Mouse (Mus musculus): Measurements from ENCODE around the gene Adamts1. TPM values are rescaled to one million over a fixed set of nuclear protein-coding genes. Genes with fewer than 3 reads are reported as not detected.

The Adamts1 gene
- polyA plus RNA-seq, 1 experiment from 2014 or later, result 52.0 TPM

DNA sequence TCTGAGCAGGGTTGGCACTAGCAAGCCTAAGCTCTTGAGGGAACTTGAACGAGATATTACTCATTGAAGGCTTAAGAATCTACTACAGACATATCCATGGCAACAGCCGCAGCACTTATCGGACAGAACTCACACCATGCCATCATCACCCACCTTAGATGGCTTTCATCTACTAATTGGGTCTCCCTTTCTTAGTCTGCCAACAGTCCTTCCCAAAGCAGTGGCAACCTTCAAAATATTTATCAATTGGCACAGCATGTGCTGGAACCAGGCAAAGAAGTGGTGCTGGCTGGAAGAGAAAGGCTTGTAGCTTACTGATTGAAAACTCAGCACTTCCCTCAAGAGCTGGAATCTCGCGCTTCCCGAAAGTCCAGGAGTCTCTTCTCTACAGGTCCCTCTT, 37.7 kb downstream of the Adamts1 start:
- ATAC-seq (ENCODE audit: extremely low read depth, insufficient number of reproducible peaks, low FRiP score, low TSS enrichment), result no peak
- H3K4me2 ChIP-seq, result 0 out of 2 replicates have a peak overlapping the region, but pooled peaks have one; percentile 2
- no peaks in the 10 kb centered on the region for H3K9me3 ChIP-seq
- H3K4me1 ChIP-seq, result peaks cover 34% of the 10 kb centered on the region
- H3K36me3 ChIP-seq, result no peaks in the 10 kb centered on the region
- no peak overlapping the region for H3K4me3 ChIP-seq
- WGBS, result 35% methylated on average over 6 of the region's 6 CpGs
- H3K27me3 ChIP-seq (replicated peaks), result no peaks in the 10 kb centered on the region
- no peak overlapping the region for H3K9ac ChIP-seq
- H3K27ac ChIP-seq (replicated peaks), result no peak overlapping the region

DNA sequence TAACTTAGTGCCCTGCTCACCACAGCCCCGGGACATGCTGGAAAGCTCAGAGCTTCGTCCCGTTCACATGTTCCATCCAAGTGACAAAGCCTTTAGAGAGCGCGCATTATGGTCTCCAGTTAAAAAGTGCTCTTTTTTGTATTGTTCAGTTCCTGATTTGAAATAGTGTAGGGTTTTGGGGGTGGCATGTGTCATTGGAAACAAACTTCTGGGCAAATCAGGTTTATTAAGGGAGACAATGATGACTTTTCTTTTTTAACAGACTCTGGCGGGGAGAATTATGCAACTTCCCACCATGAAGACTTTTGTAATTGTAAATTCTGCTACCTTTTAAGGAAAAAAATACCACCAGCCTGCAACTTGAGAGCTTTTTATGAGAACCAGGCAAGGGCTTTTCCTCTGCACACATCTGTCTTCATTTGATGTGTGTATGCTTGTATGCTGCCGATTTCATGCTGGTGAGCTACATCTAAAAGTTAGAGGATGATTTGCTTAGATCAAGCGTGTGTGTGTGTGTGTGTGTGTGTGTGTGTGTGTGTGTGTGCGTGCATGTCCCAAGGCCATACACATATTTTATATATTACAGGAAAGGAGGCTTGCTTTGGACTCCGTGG, 40.8 kb downstream of the Adamts1 start:
- H3K4me1 ChIP-seq, result peaks cover 38% of the 10 kb centered on the region
- ATAC-seq (ENCODE audit: extremely low read depth, insufficient number of reproducible peaks, low FRiP score, low TSS enrichment), result no peak
- H3K27ac ChIP-seq (replicated peaks), result no peak overlapping the region
- H3K36me3 ChIP-seq, result no peaks in the 10 kb centered on the region
- no peak overlapping the region for H3K4me3 ChIP-seq
- 75% methylated on average over 10 of the region's 10 CpGs for WGBS
- no peaks in the 10 kb centered on the region for H3K9me3 ChIP-seq
- H3K9ac ChIP-seq, result no peak overlapping the region
- H3K27me3 ChIP-seq (replicated peaks), result no peaks in the 10 kb centered on the region
- H3K4me2 ChIP-seq, result no peak overlapping the region

DNA sequence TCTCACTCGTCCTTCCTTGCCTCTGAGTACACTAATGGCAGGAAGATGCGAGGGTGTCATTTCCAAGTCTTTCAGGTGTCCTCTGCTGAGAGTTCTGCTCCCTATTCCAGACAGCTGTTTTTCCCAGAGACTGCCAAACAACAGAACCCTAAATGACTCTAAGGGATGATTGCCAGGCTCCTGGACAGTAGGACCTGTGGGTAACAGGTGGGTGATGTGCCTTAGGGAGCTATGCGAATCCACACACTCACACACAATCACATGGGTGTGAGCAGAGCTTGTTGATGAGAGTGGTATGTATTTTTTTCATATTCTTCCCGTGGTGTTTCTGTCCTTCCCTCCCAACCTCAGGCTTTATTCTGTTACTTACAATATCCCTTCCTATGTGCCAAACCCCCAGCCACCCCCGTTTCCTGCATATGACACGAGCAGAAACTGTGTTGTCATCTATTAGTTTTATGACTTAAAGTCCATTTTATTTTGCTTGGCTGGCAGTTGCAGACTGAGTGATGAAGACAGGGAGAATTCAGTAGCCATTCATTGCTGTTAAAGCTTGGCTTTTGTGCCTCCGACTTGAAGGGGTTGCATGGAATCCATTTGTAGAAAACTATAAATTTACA, 41.8 kb downstream of the Adamts1 start:
- Histone ChIP-seq H3K27me3 (replicated peaks) (no peaks in the 10 kb centered on the region), H3K4me2 (no peak overlapping the region), H3K27ac (replicated peaks) (no peak overlapping the region), H3K9ac (no peak overlapping the region), H3K4me1 (peaks cover 40% of the 10 kb centered on the region), H3K4me3 (no peak overlapping the region), H3K9me3 (no peaks in the 10 kb centered on the region), H3K36me3 (no peaks in the 10 kb centered on the region)
- WGBS, result 65% methylated on average over 7 of the region's 7 CpGs
- ATAC-seq (ENCODE audit: extremely low read depth, insufficient number of reproducible peaks, low FRiP score, low TSS enrichment), result no peak

DNA sequence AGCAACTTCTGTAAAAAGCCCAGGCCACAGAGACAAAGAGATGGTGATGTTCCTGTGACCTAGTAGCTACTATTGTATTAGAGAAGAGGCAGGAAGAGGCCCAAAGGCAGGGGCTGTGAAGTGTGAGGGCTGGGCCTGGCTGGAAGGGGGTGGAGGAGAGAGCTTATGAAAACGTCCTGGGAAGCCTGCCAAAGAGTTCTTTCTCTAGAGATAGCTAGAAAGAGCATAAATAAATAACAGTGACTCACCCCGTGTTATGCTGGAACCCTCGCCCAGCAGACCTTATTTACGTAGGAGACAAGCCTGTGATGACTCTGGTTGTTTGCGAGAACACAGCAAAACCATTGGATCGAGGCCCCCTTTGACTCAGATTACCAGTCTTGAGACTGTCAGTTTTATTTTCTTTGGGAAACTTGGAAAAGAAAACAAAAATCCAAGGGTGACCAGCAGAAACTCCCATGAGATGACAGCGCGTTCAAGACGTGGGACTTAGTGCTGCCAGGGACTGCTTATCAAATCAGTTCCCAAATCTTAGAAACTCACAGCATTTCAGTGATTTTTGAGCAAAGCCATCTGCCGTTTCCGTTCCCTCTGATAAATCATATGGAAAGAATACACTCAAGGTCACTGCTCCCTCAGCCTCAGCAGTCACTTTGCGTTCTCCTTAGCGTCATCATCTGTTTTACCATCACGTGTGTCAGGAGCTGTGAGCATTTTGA, 46.7 kb downstream of the Adamts1 start:
- WGBS, result 21% methylated on average over 14 of the region's 14 CpGs
- peak overlapping the region; percentile 16; the same call in 1 of the 2 replicates for H3K9ac ChIP-seq

DNA sequence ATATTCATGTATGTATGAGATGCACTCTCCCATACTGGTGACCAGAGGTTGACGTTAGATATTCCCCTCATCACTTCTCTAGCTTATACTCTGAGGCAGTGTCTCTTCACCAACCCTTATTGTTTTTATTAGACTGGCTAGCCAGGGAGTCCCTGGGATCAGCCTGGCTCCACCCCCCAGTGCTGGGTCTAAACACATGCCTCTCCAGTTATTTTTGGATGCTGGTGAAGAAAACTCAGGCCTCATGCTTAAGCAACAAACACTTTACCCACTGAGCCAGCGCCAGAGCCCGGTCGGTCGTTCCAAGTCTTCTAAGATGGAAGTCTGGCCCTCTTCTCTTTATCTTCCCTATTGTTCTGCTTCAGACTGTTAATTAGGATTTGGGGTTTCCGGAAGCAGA, 53.6 kb downstream of the Adamts1 start:
- no peak overlapping the region for H3K4me3 ChIP-seq
- no peaks in the 10 kb centered on the region for H3K36me3 ChIP-seq
- ATAC-seq (ENCODE audit: extremely low read depth, insufficient number of reproducible peaks, low FRiP score, low TSS enrichment), result no peak
- no peaks in the 10 kb centered on the region for H3K9me3 ChIP-seq
- WGBS, result 37% methylated on average over 6 of the region's 6 CpGs
- no peaks in the 10 kb centered on the region for H3K27me3 ChIP-seq (replicated peaks)
- peak overlapping the region; percentile 80 for H3K27ac ChIP-seq (replicated peaks)
- peaks cover 47% of the 10 kb centered on the region for H3K4me1 ChIP-seq
- no peak overlapping the region for H3K9ac ChIP-seq
- no peak overlapping the region for H3K4me2 ChIP-seq

More for the DNA sequence above, 46.7 kb downstream of the Adamts1 start:
- Histone ChIP-seq H3K4me3 (peak overlapping the region; percentile 4; the same call in 1 of the 2 replicates), H3K27ac (replicated peaks) (peak overlapping the region; percentile 91), H3K4me1 (peaks cover 40% of the 10 kb centered on the region), H3K36me3 (no peaks in the 10 kb centered on the region), H3K27me3 (replicated peaks) (no peaks in the 10 kb centered on the region), H3K9me3 (no peaks in the 10 kb centered on the region), H3K4me2 (peak overlapping the region; percentile 58)
- ATAC-seq (ENCODE audit: extremely low read depth, insufficient number of reproducible peaks, low FRiP score, low TSS enrichment), result peak; percentile 85

DNA sequence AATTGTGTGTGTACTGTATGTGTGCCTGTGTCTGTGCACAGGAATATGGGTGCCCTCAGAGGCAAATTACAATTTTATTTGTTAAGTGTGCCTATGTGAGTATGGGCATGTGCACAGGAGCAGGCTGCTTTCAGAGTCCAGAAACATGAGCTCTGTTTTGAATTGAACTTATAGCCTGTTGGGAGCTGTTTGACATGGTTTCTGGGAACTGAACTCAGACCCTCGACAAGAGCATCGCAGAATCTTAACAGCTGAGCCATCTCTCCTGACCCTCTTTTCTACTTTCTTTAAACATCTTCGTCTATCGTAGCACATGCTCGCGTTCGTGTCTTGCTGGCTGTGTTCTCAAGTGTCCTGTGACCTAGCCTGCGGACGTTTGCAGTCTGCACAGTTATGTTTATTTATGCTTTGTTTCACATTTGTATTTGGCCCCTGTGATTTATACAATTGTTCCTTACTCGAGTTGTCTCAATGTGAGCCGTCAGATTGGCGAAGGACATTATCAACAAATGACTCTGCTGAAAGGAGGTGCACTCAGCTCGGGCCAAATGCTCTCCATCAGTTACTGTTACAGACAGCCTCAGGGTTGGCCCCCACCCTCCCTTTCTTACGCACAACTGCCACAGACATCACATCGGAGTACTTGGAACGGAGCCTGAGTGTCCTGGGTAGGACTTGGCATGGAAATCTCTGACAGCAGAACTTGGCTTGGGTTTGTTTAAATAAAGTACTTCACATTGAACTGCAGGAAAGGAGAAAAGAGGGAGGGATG, 55.1 kb downstream of the Adamts1 start:
- 0 out of 2 replicates have a peak overlapping the region, but pooled peaks have one; percentile 16 for H3K9ac ChIP-seq
- peak; percentile 67 for ATAC-seq (ENCODE audit: extremely low read depth, insufficient number of reproducible peaks, low FRiP score, low TSS enrichment)
- H3K9me3 ChIP-seq, result no peaks in the 10 kb centered on the region
- no peaks in the 10 kb centered on the region for H3K36me3 ChIP-seq
- peak overlapping the region; percentile 9; the same call in 1 of the 2 replicates for H3K4me3 ChIP-seq
- H3K27ac ChIP-seq (replicated peaks), result peak overlapping the region; percentile 83
- peaks cover 47% of the 10 kb centered on the region for H3K4me1 ChIP-seq
- no peaks in the 10 kb centered on the region for H3K27me3 ChIP-seq (replicated peaks)
- 28% methylated on average over 16 of the region's 16 CpGs for WGBS
- H3K4me2 ChIP-seq, result peak overlapping the region; percentile 46

DNA sequence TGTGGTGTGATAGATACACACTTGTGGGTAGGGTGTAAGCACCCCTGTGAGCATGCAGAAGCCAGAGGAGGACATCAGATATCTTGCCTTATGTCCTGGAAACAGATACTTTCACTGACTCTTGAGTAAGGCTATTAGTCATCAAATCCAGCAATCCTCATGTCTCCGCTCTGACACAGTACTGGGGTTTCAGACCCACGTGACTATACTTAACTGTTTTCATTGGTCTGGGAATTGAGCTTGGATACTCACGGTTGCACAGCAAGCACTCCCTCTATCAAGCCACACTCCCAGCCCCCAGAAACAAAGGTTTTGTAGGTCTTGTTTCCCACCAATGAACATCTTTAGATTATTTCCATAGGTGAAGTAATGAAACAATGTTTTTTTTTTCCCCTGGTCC, 56.5 kb downstream of the Adamts1 start:
- WGBS, result 41% methylated on average over 3 of the region's 3 CpGs
- H3K9ac ChIP-seq, result no peak overlapping the region
- H3K4me3 ChIP-seq, result no peak overlapping the region
- no peaks in the 10 kb centered on the region for H3K36me3 ChIP-seq
- H3K4me2 ChIP-seq, result no peak overlapping the region
- ATAC-seq (ENCODE audit: extremely low read depth, insufficient number of reproducible peaks, low FRiP score, low TSS enrichment), result no peak
- no peaks in the 10 kb centered on the region for H3K9me3 ChIP-seq
- H3K4me1 ChIP-seq, result peaks cover 41% of the 10 kb centered on the region
- peak overlapping the region; percentile 32; the same call in 1 of the 2 replicates for H3K27ac ChIP-seq (replicated peaks)
- H3K27me3 ChIP-seq (replicated peaks), result no peaks in the 10 kb centered on the region

Other genes starting within 250 kb of the Adamts1 start
- 3.1 and 4.1 TPM in 2 replicates for gene Cyyr1, start 249.7 kb downstream of the Adamts1 start, polyA plus RNA-seq (2015; fragmentation: Nextera tagmentation; extraction: Ambion mirVana)
- gene Adamts5, start 98.7 kb upstream of the Adamts1 start, polyA plus RNA-seq (2015; fragmentation: Nextera tagmentation; extraction: Ambion mirVana), result 4.3 and 4.4 TPM in 2 replicates